Mouse (Mus musculus) cortical plate, adult 2 months (tissue): ENCODE measurements at regions not wholly inside any gene's neighbourhood (a gene's known extent, or its start where the extent isn't known, plus 50 kb on each side); places are given as distances from the start of the nearest gene placed in this dataset.
"Not testable (repeated sequence)": the region's sequence is repeated elsewhere in the genome, so short reads cannot be mapped to it uniquely, and the experiment has no call there.

ENCODE experiments used
- H3K27ac ChIP-seq: fragments of 200-500 bp; 2 replicates; pipeline ENCODE4 v1.5.1; 2012; ENCODE audit warnings: low read length, control low read depth, inconsistent platforms; ENCODE audit not compliant: insufficient read depth
- H3K4me1 ChIP-seq: fragments of 200-500 bp; 2 replicates; pipeline ENCODE4 v1.6.1; 2011; ENCODE audit warnings: low read length; ENCODE audit not compliant: control insufficient read depth, insufficient read depth
- H3K4me3 ChIP-seq: fragments of 200-500 bp; 2 replicates; pipeline ENCODE4 v1.5.1; 2011; ENCODE audit warnings: mild to moderate bottlenecking, low read length, control low read depth; ENCODE audit not compliant: insufficient read depth
- CTCF ChIP-seq: fragments of 200-500 bp; IDR thresholded peaks from 2 replicates; pipeline ENCODE4 v1.5.1; 2011; ENCODE audit warnings: mild to moderate bottlenecking, control low read depth, low read length; ENCODE audit not compliant: insufficient read depth; ENCODE audit errors: extremely low read depth
- POLR2A ChIP-seq: fragments of 200-500 bp; IDR thresholded peaks from 2 replicates; pipeline ENCODE4 v1.6.1; 2011; ENCODE audit warnings: mild to moderate bottlenecking, low read length, control low read depth; ENCODE audit not compliant: insufficient read depth; ENCODE audit errors: extremely low read depth

- H3K27ac ChIP-seq, result no peak overlapping the region
- TF ChIP-seq POLR2A (no peak), CTCF (no peak)
- H3K4me3 ChIP-seq, result no peak overlapping the region
- H3K4me1 ChIP-seq, result 0 out of 2 replicates have a peak, but pooled peaks cover 2% of the 10 kb centered on the region
Observed at GRCm38 (mm10) chr7:111191674-111192073, 108.8 kb upstream of the Eif4g2 start.

- H3K4me1 ChIP-seq, result 0 out of 2 replicates have a peak, but pooled peaks cover 2% of the 10 kb centered on the region
- no peak overlapping the region for H3K4me3 ChIP-seq
- TF ChIP-seq CTCF (no peak), POLR2A (no peak)
- H3K27ac ChIP-seq, result no peak overlapping the region
Observed at GRCm38 (mm10) chr7:111191216-111191615, 108.4 kb upstream of the Eif4g2 start.

GRCm38 (mm10) chr7:111189731-111190130, 106.9 kb upstream of the Eif4g2 start:
- Histone ChIP-seq H3K4me3 (no peak overlapping the region), H3K27ac (no peak overlapping the region), H3K4me1 (0 out of 2 replicates have a peak, but pooled peaks cover 2% of the 10 kb centered on the region)
- TF ChIP-seq CTCF (no peak), POLR2A (no peak)

- Histone ChIP-seq H3K4me1 (peaks cover 2% of the 10 kb centered on the region; the same call in 1 of the 2 replicates), H3K27ac (no peak overlapping the region), H3K4me3 (no peak overlapping the region)
- no peak for TF ChIP-seq POLR2A
- no peak for TF ChIP-seq CTCF
Observed at GRCm38 (mm10) chr7:111185954-111186353, 103.1 kb upstream of the Eif4g2 start.

GRCm38 (mm10) chr7:111183512-111183911, 100.7 kb upstream of the Eif4g2 start:
- Histone ChIP-seq H3K4me1 (peaks cover 2% of the 10 kb centered on the region; the same call in 1 of the 2 replicates), H3K27ac (no peak overlapping the region), H3K4me3 (no peak overlapping the region)
- TF ChIP-seq POLR2A, result no peak
- TF ChIP-seq CTCF, result no peak

- Histone ChIP-seq H3K4me1 (peaks cover 2% of the 10 kb centered on the region; the same call in 1 of the 2 replicates), H3K4me3 (no peak overlapping the region), H3K27ac (no peak overlapping the region)
- TF ChIP-seq POLR2A, result no peak
- TF ChIP-seq CTCF, result peak; percentile 78
Observed at GRCm38 (mm10) chr7:111182319-111182718, 99.5 kb upstream of the Eif4g2 start.

GRCm38 (mm10) chr7:111179401-111180271, 96.8 kb upstream of the Eif4g2 start:
- no peak overlapping the region for H3K4me3 ChIP-seq
- H3K27ac ChIP-seq, result no peak overlapping the region
- TF ChIP-seq CTCF (no peak), POLR2A (no peak)
- peaks cover 2% of the 10 kb centered on the region; the same call in 1 of the 2 replicates for H3K4me1 ChIP-seq

GRCm38 (mm10) chr7:111174393-111175124, 91.7 kb upstream of the Eif4g2 start:
- no peak for TF ChIP-seq POLR2A
- no peak for TF ChIP-seq CTCF
- no peak overlapping the region for H3K27ac ChIP-seq
- no peaks in the 10 kb centered on the region for H3K4me1 ChIP-seq
- no peak overlapping the region for H3K4me3 ChIP-seq

- no peak overlapping the region for H3K27ac ChIP-seq
- H3K4me3 ChIP-seq, result no peak overlapping the region
- no peaks in the 10 kb centered on the region for H3K4me1 ChIP-seq
- TF ChIP-seq CTCF (no peak), POLR2A (no peak)
Observed at GRCm38 (mm10) chr7:111172061-111172460, 89.2 kb upstream of the Eif4g2 start.

- not testable (repeated sequence) for H3K4me1 ChIP-seq, H3K4me3 ChIP-seq, H3K27ac ChIP-seq
Observed at GRCm38 (mm10) chr7:111168546-111169233, 85.9 kb upstream of the Eif4g2 start.
